Mouse (Mus musculus) CH12.LX (cell line): ENCODE data around the gene Rab5if. TPM values are rescaled to one million over a fixed set of nuclear protein-coding genes. Genes with fewer than 3 reads are reported as not detected.

Source experiments
- DNase-seq: peaks from one replicate; pipeline ENCODE4 v3.0.0-alpha.2; 2013; ENCODE audit errors: extremely low read depth
- H3K27ac ChIP-seq: 2 replicates; pipeline ENCODE4 v1.5.1; 2012; ENCODE audit warnings: low read depth, mild to moderate bottlenecking, control low read depth, moderate library complexity; ENCODE audit not compliant: insufficient read depth
- H3K27me3 ChIP-seq: replicated peaks from 2 replicates; pipeline ENCODE3; 2012; ENCODE audit warnings: inconsistent platforms
- H3K36me3 ChIP-seq, 2 experiments: replicated peaks in 1 of 2; 2 replicates each; pipeline versions ENCODE3 to v1.6.1; 2012; ENCODE audit warnings: inconsistent platforms in 1 of 2, low read length in 1 of 2, mild to moderate bottlenecking in 1 of 2, mixed read lengths in 1 of 2, moderate library complexity in 1 of 2; ENCODE audit not compliant: control insufficient read depth in 1 of 2, insufficient read depth in 1 of 2
- H3K4me1 ChIP-seq, 2 experiments: 2 replicates each; pipeline ENCODE4 v1.6.1; 2012; ENCODE audit warnings: inconsistent platforms in 1 of 2, moderate library complexity in 1 of 2; ENCODE audit not compliant: insufficient read depth in 2 of 2, control insufficient read depth in 1 of 2
- H3K4me2 ChIP-seq: 2 replicates; pipeline ENCODE4 v1.6.1; 2012; ENCODE audit warnings: low read depth, mild to moderate bottlenecking, control low read depth; ENCODE audit not compliant: poor library complexity, insufficient read depth, severe bottlenecking
- H3K4me3 ChIP-seq, 3 experiments: fragments of 150-350 bp in 1 of 3; sonication (generic) in 1 of 3; replicated peaks in 1 of 3; 2 replicates each; pipeline versions ENCODE3 to v1.5.1; 2011 to 2012; ENCODE audit warnings: low read depth in 2 of 3, low read length in 2 of 3, mild to moderate bottlenecking in 2 of 3, moderate library complexity in 2 of 3, control low read depth in 1 of 3, improper control_type of control experiment in 1 of 3, inconsistent platforms in 1 of 3, mixed read lengths in 1 of 3; ENCODE audit not compliant: poor library complexity in 1 of 3
- H3K79me2 ChIP-seq: replicated peaks from 2 replicates; pipeline ENCODE4 v1.6.1; 2012; ENCODE audit warnings: mild to moderate bottlenecking, moderate library complexity; ENCODE audit not compliant: control insufficient read depth, poor library complexity, insufficient read depth, severe bottlenecking; ENCODE audit errors: extremely low read depth
- H3K9ac ChIP-seq: 2 replicates; pipeline ENCODE4 v1.6.1; 2012; ENCODE audit warnings: low read depth, mild to moderate bottlenecking, control low read depth, moderate library complexity; ENCODE audit not compliant: insufficient read depth
- H3K9me3 ChIP-seq: replicated peaks from 2 replicates; pipeline ENCODE3; 2012; ENCODE audit warnings: low read length, inconsistent platforms, mixed read lengths
- EP300 ChIP-seq: IDR thresholded peaks from 2 replicates; pipeline ENCODE4 v1.6.1; 2011; ENCODE audit warnings: low read length, improper control_type of control experiment
- ETS1 ChIP-seq: conservative IDR thresholded peaks from 2 replicates; pipeline ENCODE4 v1.6.1; 2012; ENCODE audit warnings: low read depth, mild to moderate bottlenecking, inconsistent platforms, low read length, improper control_type of control experiment, moderate library complexity
- HCFC1 ChIP-seq: IDR thresholded peaks from 2 replicates; pipeline ENCODE4 v1.6.1; 2012; ENCODE audit warnings: low read depth, mild to moderate bottlenecking, inconsistent platforms, low read length, improper control_type of control experiment
- MAFK ChIP-seq: IDR thresholded peaks from 2 replicates; pipeline ENCODE4 v1.6.1; 2011; ENCODE audit warnings: low read length, improper control_type of control experiment; ENCODE audit not compliant: insufficient replicate concordance
- MXI1 ChIP-seq: IDR thresholded peaks from 2 replicates; pipeline ENCODE4 v1.6.1; 2011; ENCODE audit warnings: mild to moderate bottlenecking, low read depth, low read length, improper control_type of control experiment
- MYC ChIP-seq: IDR thresholded peaks from 2 replicates; pipeline ENCODE4 v1.6.1; 2011; ENCODE audit warnings: low read depth, mild to moderate bottlenecking, improper control_type of control experiment, low read length
- NRF1 ChIP-seq: IDR thresholded peaks from 2 replicates; pipeline ENCODE4 v1.6.1; 2014; ENCODE audit warnings: low read depth, mild to moderate bottlenecking, inconsistent platforms, low read length, improper control_type of control experiment, moderate library complexity
- PAX5 ChIP-seq: IDR thresholded peaks from 2 replicates; pipeline ENCODE4 v1.6.1; 2012; ENCODE audit warnings: low read length, inconsistent platforms, mixed read lengths
- POLR2A ChIP-seq: IDR thresholded peaks from 2 replicates; pipeline ENCODE4 v1.6.1; 2011; ENCODE audit warnings: low read depth, mild to moderate bottlenecking, improper control_type of control experiment, low read length
- POLR2AphosphoS2 ChIP-seq: IDR thresholded peaks from 2 replicates; pipeline ENCODE4 v1.6.1; 2011; ENCODE audit warnings: low read depth, low read length, improper control_type of control experiment
- SIN3A ChIP-seq: IDR thresholded peaks from 2 replicates; pipeline ENCODE4 v1.6.1; 2012; ENCODE audit warnings: low read length, improper control_type of control experiment, inconsistent platforms
- dilution Hi-C: fragments of 300-500 bp; cut with MboI; formaldehyde crosslinking; loops from 2 replicates; pipeline ENCODE4 v1.14.3; 2020; ENCODE audit warnings: low sequenced_read_pairs; ENCODE audit not compliant: extremely low pct_unique_long_range_greater_than_20kb, extremely low pct_ligation_motif_present
- in situ Hi-C: fragments of 300-500 bp; cut with MboI; formaldehyde crosslinking; loops from 3 replicates; pipeline ENCODE4 v1.14.3; 2019; ENCODE audit warnings: low sequenced_read_pairs, low pct_ligation_motif_present, low pct_unique_long_range_greater_than_20kb, mixed read lengths
- polyA plus RNA-seq: library from polyadenylated mRNA; unstranded; fragments of >175 nt; gene quantifications from 2 replicates; pipeline ENCODE4 v1.2.1, GENCODE M21; 2012; ENCODE audit warnings: low read depth; ENCODE audit not compliant: insufficient read length
- total RNA-seq, 2 experiments: library from RNA; depleted of rRNA; stranded (reverse); fragments of 300-350 nt in 1 of 2; fragments of >200 nt in 1 of 2; gene quantifications; 2 replicates each; pipeline ENCODE4 v1.2.3; 2012 to 2014

The Rab5if gene
- total and polyA plus RNA-seq, 3 experiments = 111 to 205 (median 186) TPM

- H3K27ac ChIP-seq = no peak overlapping the region
- no peak for TF ChIP-seq MXI1
- TF ChIP-seq EP300 = no peak
- no peak for TF ChIP-seq MYC
- TF ChIP-seq NRF1 = no peak
- TF ChIP-seq PAX5 = no peak
- no peak overlapping the region for H3K9ac ChIP-seq
- no peak overlapping the region for H3K4me3 ChIP-seq
- dilution Hi-C loops = no loop called here
- no peaks in the 10 kb centered on the region for H3K79me2 ChIP-seq
- H3K4me2 ChIP-seq = no peak overlapping the region
- H3K9me3 ChIP-seq = no peaks in the 10 kb centered on the region
- no peaks in the 10 kb centered on the region for H3K36me3 ChIP-seq
- H3K4me1 ChIP-seq = peaks cover 2 to 18% of the 10 kb centered on the region in 2 experiments; a peak in 3 of 4 replicates
- H3K27me3 ChIP-seq = peaks cover 8% of the 10 kb centered on the region
- in situ Hi-C loops = no loop called here
- DNase-seq = no peak
Measured at GRCm38 (mm10) chr2:156814344-156814801, 48.6 kb upstream of the Rab5if start.

GRCm38 (mm10) chr2:156814893-156815292, 48.0 kb upstream of the Rab5if start:
- Histone ChIP-seq H3K36me3 (no peaks in the 10 kb centered on the region), H3K4me3 (no peak overlapping the region), H3K4me2 (no peak overlapping the region), H3K4me1 (peaks cover 2 to 13% of the 10 kb centered on the region in 2 experiments; a peak in 3 of 4 replicates), H3K9ac (no peak overlapping the region)
- in situ Hi-C loops = no loop called here
- no peak for TF ChIP-seq MAFK
- TF ChIP-seq, all 38 proteins: peak for 0
- Histone ChIP-seq H3K27ac (no peak overlapping the region), H3K27me3 (peaks cover 9% of the 10 kb centered on the region), H3K9me3 (no peaks in the 10 kb centered on the region), H3K79me2 (no peaks in the 10 kb centered on the region)
- no peak for DNase-seq
- dilution Hi-C loops = no loop called here

GRCm38 (mm10) chr2:156815412-156815811, 47.5 kb upstream of the Rab5if start:
- H3K4me1 ChIP-seq = peaks cover 2 to 8% of the 10 kb centered on the region in 2 experiments; a peak in 3 of 4 replicates
- peaks cover 9% of the 10 kb centered on the region for H3K27me3 ChIP-seq
- H3K9me3 ChIP-seq = no peaks in the 10 kb centered on the region
- H3K36me3 ChIP-seq = no peaks in the 10 kb centered on the region
- dilution Hi-C loops (no loop called here), in situ Hi-C loops (no loop called here)
- H3K4me2 ChIP-seq = no peak overlapping the region
- no peaks in the 10 kb centered on the region for H3K79me2 ChIP-seq
- no peak overlapping the region for H3K9ac ChIP-seq
- no peak overlapping the region for H3K27ac ChIP-seq
- no peak overlapping the region for H3K4me3 ChIP-seq
- no peak for DNase-seq
- no peak for TF ChIP-seq MXI1
- TF ChIP-seq POLR2A = no peak
- no peak for TF ChIP-seq MAFK
- TF ChIP-seq POLR2AphosphoS2 = no peak
- TF ChIP-seq SIN3A = no peak
- TF ChIP-seq HCFC1 = no peak
- TF ChIP-seq ETS1 = no peak
